Mouse (Mus musculus): ENCODE measurements at regions not wholly inside any gene's neighbourhood (a gene's known extent, or its start where the extent isn't known, plus 50 kb on each side); places are given as distances from the start of the nearest gene placed in this dataset.

DNA sequence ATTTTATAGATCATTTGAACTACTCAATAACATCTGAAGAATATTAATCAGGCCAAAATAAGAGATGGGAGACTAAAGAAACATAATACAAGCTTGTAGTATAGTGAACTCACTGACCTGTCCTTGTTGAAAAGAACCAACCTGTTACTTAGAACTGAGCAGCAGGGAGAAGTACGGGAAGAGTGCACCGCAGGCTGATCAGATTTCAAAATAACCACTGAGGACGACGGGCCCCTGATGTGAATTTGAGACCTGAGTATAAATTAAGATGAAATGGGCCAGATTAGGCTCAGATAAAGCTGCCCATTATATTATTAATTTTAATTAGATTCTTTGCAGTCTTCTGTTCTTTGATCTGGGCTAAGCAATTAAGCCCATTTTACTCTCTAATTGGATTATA, 391.2 kb upstream of the Tyrp1 start:
- no peak for DNase-seq (ENCODE audit: low spot score in 2 of 2)

DNA sequence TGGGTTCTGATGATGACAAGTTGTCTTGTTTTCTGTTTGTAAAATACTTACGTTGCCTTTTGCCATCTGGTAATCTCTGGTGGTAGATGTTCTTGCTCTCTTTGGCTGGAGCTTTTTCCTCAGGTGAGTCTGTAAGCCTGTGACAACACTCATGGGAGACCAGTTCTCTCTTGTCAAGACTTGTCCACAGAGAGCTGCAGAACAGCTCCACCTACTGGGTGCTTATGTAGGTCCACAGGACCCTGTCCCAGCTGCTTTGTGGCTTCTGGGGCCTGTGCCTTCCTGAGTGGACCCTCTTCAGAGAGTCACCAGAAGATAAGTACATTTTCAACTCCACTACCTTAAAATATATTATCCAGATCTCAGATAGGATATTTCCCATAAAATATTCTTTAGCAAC, 370.3 kb upstream of the Tyrp1 start:
- no peak for DNase-seq (ENCODE audit: low spot score in 2 of 2)

DNA sequence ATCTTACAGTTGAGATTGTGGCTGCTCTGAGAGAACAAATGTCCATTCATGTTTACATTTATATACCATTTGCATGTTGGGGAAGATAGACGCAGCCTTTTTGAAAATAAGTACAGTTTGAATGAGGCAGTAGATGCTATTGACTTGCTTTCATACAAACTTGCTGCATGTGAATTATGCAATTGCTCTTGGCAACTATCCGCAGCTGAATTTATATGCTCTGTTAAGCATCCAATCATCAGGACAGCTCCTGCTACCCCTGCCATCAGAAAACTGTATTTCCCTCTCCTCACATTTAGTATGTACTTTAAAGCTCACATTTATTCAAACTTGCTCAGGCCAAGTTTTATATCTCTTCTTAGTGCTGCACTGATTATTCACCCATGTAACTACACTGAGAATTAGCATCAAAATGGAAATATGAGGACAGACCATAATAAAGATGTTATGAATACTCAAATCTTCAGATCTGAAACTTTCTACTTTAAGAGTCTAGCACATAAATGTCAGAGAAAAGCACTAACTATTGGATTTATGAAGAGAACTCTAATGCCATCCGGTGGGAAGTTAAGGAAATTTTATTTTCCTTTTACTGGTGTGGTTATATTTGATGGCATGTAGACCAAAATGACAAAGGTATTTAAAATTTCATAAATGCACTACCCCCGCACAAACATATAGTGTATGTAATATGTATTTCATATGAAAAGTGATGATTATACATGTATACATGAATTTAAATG, 358.0 kb upstream of the Tyrp1 start:
- no peak for DNase-seq (ENCODE audit: low spot score in 2 of 2)

DNA sequence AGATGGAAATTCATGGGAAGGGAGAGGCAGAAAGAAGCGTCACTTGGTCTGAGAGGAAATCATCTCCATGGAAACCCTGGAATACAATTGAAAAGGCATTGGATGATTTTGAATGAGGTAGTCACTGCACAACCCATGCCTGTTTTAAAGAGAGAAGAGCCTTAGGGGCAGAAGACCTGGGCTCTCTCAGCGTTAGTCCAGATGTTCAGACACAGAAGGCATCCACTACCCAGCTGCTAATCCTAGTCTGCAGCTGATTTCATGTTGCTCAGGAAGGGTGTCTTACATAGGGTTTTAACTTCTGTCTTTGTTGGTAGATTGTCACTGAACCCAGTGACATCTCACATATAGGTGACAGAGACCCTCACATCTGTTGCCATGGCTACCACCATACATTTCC, 318.8 kb upstream of the Tyrp1 start:
- no peak for DNase-seq (ENCODE audit: low spot score in 2 of 2)

- peak; percentile 72 to 90 for DNase-seq (ENCODE audit: low spot score in 2 of 2)
Measured at GRCm38 (mm10) chr4:80517476-80518285, 316.2 kb upstream of the Tyrp1 start.

DNA sequence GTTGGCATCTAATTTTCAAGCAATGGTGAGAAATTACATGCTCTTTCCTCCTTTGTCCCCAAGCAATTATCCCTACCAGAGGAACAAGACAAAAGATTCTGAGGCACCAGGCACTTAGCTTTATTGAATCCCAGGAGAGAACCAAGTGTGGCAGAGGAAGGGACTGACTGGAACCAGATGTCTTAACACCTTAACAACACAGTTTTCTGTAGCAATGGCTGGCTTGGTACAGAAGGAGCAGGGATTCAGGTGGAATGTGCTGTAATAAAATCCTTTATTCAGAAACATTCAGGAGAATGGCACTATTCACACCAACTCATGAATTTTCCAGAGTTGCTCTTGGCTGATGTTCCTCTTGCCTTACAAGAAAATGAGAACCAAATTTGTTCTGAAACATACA, 315.3 kb upstream of the Tyrp1 start:
- peak in 1 of 2 experiments; percentile 11 for DNase-seq (ENCODE audit: low spot score in 2 of 2)

GRCm38 (mm10) chr4:80539854-80540253, 294.1 kb upstream of the Tyrp1 start:
- DNase-seq (ENCODE audit: low spot score in 2 of 2): no peak

DNA sequence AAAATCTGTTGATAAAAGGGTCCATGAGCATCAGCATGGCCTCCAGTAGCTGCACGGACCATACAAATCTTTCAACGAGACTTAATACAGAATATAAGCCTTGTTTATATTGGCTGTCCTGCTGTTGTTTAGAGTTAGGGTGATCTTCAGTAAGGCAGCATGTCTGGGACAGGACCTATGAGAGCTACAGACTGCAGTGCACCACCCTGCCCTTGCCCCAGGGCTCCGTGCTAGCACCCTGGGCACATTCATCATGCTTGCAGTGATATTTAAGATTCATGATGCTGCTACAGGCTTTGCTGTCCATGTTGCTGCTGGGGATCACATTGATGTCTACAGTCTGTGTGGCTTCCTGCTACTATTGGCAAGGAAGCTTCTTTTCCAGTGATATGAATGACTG, 288.8 kb upstream of the Tyrp1 start:
- no peak for DNase-seq (ENCODE audit: low spot score in 2 of 2)

DNA sequence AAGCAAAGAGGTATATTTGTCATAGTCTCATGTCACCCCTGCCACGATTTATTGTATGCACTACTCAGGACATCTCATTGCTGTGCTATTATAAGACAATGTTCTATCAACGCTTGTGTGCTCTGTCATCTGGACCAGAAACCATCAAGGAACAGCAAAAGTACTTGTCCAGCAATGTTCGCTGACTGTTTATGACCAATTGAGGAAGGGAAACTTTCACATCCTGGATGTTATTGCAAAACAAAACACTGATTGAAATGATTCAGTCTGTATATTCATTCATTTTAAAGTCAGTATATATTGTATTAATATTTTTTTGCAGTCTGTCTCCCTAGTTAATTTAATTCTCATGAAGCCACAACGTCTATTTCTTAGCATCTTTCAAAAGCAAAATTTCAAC, 244.5 kb upstream of the Tyrp1 start:
- DNase-seq (ENCODE audit: low spot score in 2 of 2): no peak

- peak in 1 of 2 experiments; percentile 40 for DNase-seq (ENCODE audit: low spot score in 2 of 2)
Measured at GRCm38 (mm10) chr4:80628271-80628670, 205.7 kb upstream of the Tyrp1 start.

GRCm38 (mm10) chr4:80629251-80629650, 204.7 kb upstream of the Tyrp1 start:
- no peak for DNase-seq (ENCODE audit: low spot score in 2 of 2)

DNA sequence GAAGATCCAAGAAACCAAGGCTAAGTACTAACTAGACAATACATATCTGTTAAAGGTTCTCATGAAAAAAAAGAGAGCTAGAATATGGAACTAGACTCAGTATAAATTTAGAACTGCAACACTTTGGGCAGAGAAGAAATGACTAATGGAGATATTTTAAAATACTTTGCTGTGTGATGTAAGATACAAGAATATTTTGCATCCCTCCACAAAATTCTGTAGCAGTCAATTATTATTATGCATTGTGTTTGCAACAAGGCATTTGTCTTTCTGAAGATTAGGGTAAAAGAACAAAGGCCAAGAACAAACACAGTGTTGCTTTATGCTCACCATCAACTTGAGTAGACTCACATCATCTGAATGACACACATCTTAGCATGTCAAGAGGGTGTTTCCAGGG, 203.7 kb upstream of the Tyrp1 start:
- DNase-seq (ENCODE audit: low spot score in 2 of 2): no peak

GRCm38 (mm10) chr4:80631041-80631440, 202.9 kb upstream of the Tyrp1 start:
- DNase-seq (ENCODE audit: low spot score in 2 of 2): no peak

DNA sequence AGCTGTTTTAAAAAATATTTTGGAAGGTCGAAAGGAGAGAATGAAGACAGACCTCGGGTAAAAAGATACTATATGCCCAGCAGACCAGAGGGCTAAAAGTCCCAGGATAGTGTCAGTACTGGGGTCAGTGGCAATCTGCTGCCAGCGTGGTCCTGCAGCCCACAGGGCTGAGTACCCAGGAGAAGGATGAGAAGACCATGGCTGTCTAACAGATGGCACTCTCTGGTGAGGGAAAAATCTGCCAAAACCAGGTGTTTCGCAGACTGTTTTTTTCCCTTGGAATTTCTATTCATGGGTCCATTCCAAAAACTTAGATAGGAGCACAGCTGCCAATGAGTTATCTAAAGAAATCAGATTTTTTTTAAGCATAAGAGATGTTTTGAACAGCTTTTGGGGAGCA, 202.5 kb upstream of the Tyrp1 start:
- no peak for DNase-seq (ENCODE audit: low spot score in 2 of 2)

DNA sequence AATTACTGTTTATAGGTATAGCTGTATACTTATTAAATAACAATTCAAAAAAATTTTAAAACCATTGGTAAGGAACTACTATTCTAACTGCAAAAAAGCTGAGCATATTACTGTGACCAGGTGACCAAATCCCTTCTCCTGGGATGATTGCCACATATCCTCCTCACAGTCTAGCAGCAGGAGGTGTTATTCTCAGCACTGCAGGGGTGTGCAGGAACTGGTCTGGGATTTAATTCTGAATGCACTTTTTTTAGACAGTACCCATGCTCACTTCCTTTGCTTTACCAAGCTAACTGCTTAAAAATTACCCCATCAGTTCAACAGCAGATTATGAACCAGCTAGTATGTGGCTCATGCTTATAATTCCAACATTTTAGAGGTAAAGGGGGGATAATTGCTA, 195.5 kb upstream of the Tyrp1 start:
- peak; percentile 26 to 79 for DNase-seq (ENCODE audit: low spot score in 2 of 2)
